Mouse (Mus musculus) megakaryocyte, embryonic 14.5 days (primary cell): ENCODE data around the gene Cul4b.

Experiments used
- FLI1 ChIP-seq: IDR thresholded peaks from 2 replicates; pipeline ENCODE4 v1.6.1; 2012; ENCODE audit warnings: low read length, inconsistent platforms, mixed read lengths
- GATA1 ChIP-seq: IDR thresholded peaks from 3 replicates; pipeline ENCODE4 v1.6.1; 2012; ENCODE audit warnings: mixed read lengths, low read length, inconsistent platforms, borderline replicate concordance

DNA sequence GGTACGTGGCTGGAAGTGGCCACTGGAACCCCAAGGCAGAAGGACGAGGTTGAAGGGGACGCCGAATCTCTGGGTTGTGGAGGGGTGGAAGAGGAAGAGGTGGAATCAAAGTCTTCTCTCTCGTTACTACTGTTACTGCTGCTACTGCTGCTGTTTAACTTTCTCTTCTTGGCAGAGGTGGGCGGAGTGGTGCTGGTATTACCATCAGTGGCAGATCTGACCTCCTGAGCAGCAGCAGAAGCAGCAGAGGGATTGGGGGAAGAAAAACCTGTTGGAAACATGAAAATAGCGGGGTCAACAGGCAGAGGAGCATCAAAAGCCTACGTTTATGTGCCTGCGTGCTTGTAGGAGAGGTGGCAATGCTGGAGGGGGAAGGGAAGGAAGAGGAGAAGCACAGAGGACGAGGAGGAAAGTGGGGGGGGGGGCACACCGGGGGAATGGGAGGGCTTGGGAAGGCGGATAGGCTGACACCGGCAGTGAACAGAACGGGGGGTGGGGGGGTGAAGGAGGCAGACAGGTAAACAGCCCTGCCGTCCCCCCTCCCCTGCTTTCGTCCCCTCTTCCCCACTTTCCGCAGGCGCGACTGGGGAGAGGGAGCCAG is 12.0 kb downstream of the Cul4b start:
- TF ChIP-seq GATA1: no peak
- TF ChIP-seq FLI1: no peak
